ENCODE assay signal across 7 mouse cellular contexts in genomic region chr10:7839551-7840352, GRCm38 (mm10). TPM values are rescaled to one million over a fixed set of nuclear protein-coding genes. Genes with fewer than 3 reads are reported as not detected.
DNase-seq lines count a peak whose midpoint lies in the region; ATAC-seq and TF ChIP-seq lines count a peak whose summit lies in the region.

No protein-coding gene starts in this region.

- H3K9me3 ChIP-seq in intestine, postnatal 0 days (ENCODE audit: control insufficient read depth) = no peaks in the 10 kb centered on the region
- H3K9me3 ChIP-seq in forebrain, embryonic 16.5 days (ENCODE audit: control insufficient read depth, low read length) = no peaks in the 10 kb centered on the region

- no peaks in the 10 kb centered on the region for H3K27me3 ChIP-seq in intestine, postnatal 0 days (replicated peaks; ENCODE audit: control insufficient read depth, insufficient read depth, low read length)
- H3K27me3 ChIP-seq in forebrain, embryonic 16.5 days (replicated peaks; ENCODE audit: control insufficient read depth, insufficient read depth, low read length) = no peaks in the 10 kb centered on the region

- H3K36me3 ChIP-seq in intestine, postnatal 0 days (ENCODE audit: control insufficient read depth, insufficient read depth) = no peaks in the 10 kb centered on the region
- H3K36me3 ChIP-seq in forebrain, embryonic 16.5 days (ENCODE audit: control insufficient read depth, insufficient read depth) = no peaks in the 10 kb centered on the region

- H3K9ac ChIP-seq in intestine, postnatal 0 days (ENCODE audit: low read depth, low read length) = no peak overlapping the region
- H3K9ac ChIP-seq in forebrain, embryonic 16.5 days (replicated peaks; ENCODE audit: low read depth, low read length) = no peak overlapping the region

- TF ChIP-seq CTCF in intestine, postnatal 0 days (IDR thresholded peaks at IDR 0.05; ENCODE audit: low read depth) = no peak

- 77% methylated on average over 22 of the region's 22 CpGs for WGBS in intestine, postnatal 0 days
- WGBS in forebrain, embryonic 16.5 days = 69% methylated on average over 22 of the region's 22 CpGs

- H3K4me2 ChIP-seq in intestine, postnatal 0 days (replicated peaks; ENCODE audit: low read depth) = no peak overlapping the region
- H3K4me2 ChIP-seq in forebrain, embryonic 16.5 days (ENCODE audit: low read length) = no peak overlapping the region

- no peak for ATAC-seq in intestine, postnatal 0 days
- ATAC-seq in forebrain, embryonic 16.5 days = no peak

- H3K27ac ChIP-seq in intestine, postnatal 0 days (ENCODE audit: low read depth, low read length) = no peak overlapping the region
- H3K27ac ChIP-seq in forebrain, embryonic 16.5 days (ENCODE audit: low read length) = no peak overlapping the region

- H3K4me1 ChIP-seq in intestine, postnatal 0 days (replicated peaks; ENCODE audit: control insufficient read depth, insufficient read depth, low read length) = no peaks in the 10 kb centered on the region; the same call in 1 of the 2 replicates
- H3K4me1 ChIP-seq in forebrain, embryonic 16.5 days (replicated peaks; ENCODE audit: control insufficient read depth, insufficient read depth, low read length) = no peaks in the 10 kb centered on the region

- peak; percentile 17 for DNase-seq in ovary, postnatal 36 days (ENCODE audit: low spot score)
- no peak for DNase-seq in ovary, postnatal 10 days (ENCODE audit: low spot score)
- peak; percentile 42 for DNase-seq in brain, adult 2 months (ENCODE audit: low read depth, low spot score)
- peak; percentile 27 to 40 for DNase-seq in heart, adult 9 months (ENCODE audit: low spot score in 2 of 2)
- DNase-seq in thymus, postnatal 36 days = peak; percentile 40 to 54

- H3K4me3 ChIP-seq in intestine, postnatal 0 days (ENCODE audit: low read depth, low read length) = no peak overlapping the region
- H3K4me3 ChIP-seq in forebrain, embryonic 16.5 days (replicated peaks; ENCODE audit: low read length) = no peak overlapping the region

RNA-seq across cellular contexts. Expression of gene Zc3h12d, which starts 7.5 kb away (rescaled TPM):
- polyA plus RNA-seq in intestine, postnatal 0 days (2015; fragmentation: Nextera tagmentation; extraction: Ambion mirVana) = 0.92 and 1.2 TPM in 2 replicates
- polyA plus RNA-seq in forebrain, embryonic 16.5 days (2015; fragmentation: Nextera tagmentation; extraction: Ambion mirVana) = 0.06 and 0.08 TPM in 2 replicates

RNA-seq across cellular contexts. Expression of gene Ppil4, which starts 47.1 kb away (rescaled TPM):
- polyA plus RNA-seq in intestine, postnatal 0 days (2015; fragmentation: Nextera tagmentation; extraction: Ambion mirVana) = 17.1 and 19.7 TPM in 2 replicates
- polyA plus RNA-seq in forebrain, embryonic 16.5 days (2015; fragmentation: Nextera tagmentation; extraction: Ambion mirVana) = 63.7 and 65.0 TPM in 2 replicates

RNA-seq across cellular contexts. Expression of gene Ginm1, which starts 47.1 kb away (rescaled TPM):
- polyA plus RNA-seq in intestine, postnatal 0 days (2015; fragmentation: Nextera tagmentation; extraction: Ambion mirVana) = 91.9 and 92.8 TPM in 2 replicates
- 46.5 and 51.4 TPM in 2 replicates for polyA plus RNA-seq in forebrain, embryonic 16.5 days (2015; fragmentation: Nextera tagmentation; extraction: Ambion mirVana)
